Mouse (Mus musculus) ES-E14 (cell line): ENCODE measurements at regions not wholly inside any gene's neighbourhood (a gene's known extent, or its start where the extent isn't known, plus 50 kb on each side); places are given as distances from the start of the nearest gene placed in this dataset.

Experiments used
- DNase-seq: peaks from one replicate; pipeline ENCODE4 v3.0.0-alpha.2; 2013; ENCODE audit warnings: low read depth, low spot score
- H3K27ac ChIP-seq: 2 replicates; pipeline ENCODE4 v1.5.1; 2012; ENCODE audit warnings: low read depth, mild to moderate bottlenecking, low read length, moderate library complexity, mixed read lengths; ENCODE audit not compliant: poor library complexity, insufficient read depth, severe bottlenecking
- H3K36me3 ChIP-seq: 2 replicates; pipeline ENCODE4 v1.6.1; 2012; ENCODE audit warnings: mild to moderate bottlenecking, low read length, moderate library complexity, mixed read lengths; ENCODE audit not compliant: control insufficient read depth, poor library complexity, insufficient read depth, severe bottlenecking
- H3K4me1 ChIP-seq, 2 experiments: fragments of 150-350 bp in 1 of 2; sonication (generic) in 1 of 2; 2 replicates each; pipeline ENCODE4 v1.6.1; 2012; ENCODE audit warnings: low read length in 2 of 2, mild to moderate bottlenecking in 1 of 2, mixed read lengths in 1 of 2; ENCODE audit not compliant: control insufficient read depth in 2 of 2, insufficient read depth in 2 of 2, poor library complexity in 1 of 2
- H3K4me3 ChIP-seq, 2 experiments: fragments of 150-350 bp in 1 of 2; sonication (generic) in 1 of 2; 2 replicates each; pipeline ENCODE4 v1.5.1; 2012; ENCODE audit warnings: low read length in 2 of 2, low read depth in 1 of 2, mild to moderate bottlenecking in 1 of 2, mixed read lengths in 1 of 2; ENCODE audit not compliant: insufficient read depth in 1 of 2, poor library complexity in 1 of 2, severe bottlenecking in 1 of 2
- H3K9ac ChIP-seq: 2 replicates; pipeline ENCODE4 v1.6.1; 2012; ENCODE audit warnings: low read depth, mild to moderate bottlenecking, low read length, mixed read lengths; ENCODE audit not compliant: poor library complexity, insufficient read depth, severe bottlenecking
- H3K9me3 ChIP-seq: fragments of 150-350 bp; sonication (generic); 2 replicates; pipeline ENCODE4 v1.6.1; 2012; ENCODE audit warnings: low read depth, mild to moderate bottlenecking, low read length; ENCODE audit not compliant: control insufficient read depth, insufficient read depth
- CHD2 ChIP-seq: IDR thresholded peaks from 2 replicates; pipeline ENCODE4 v1.6.1; 2014; ENCODE audit warnings: mild to moderate bottlenecking, low read depth, low read length, inconsistent platforms
- HCFC1 ChIP-seq: IDR thresholded peaks from 2 replicates; pipeline ENCODE4 v1.6.1; 2012; ENCODE audit warnings: low read length, inconsistent platforms, borderline replicate concordance; ENCODE audit not compliant: insufficient read depth
- MAFK ChIP-seq: IDR thresholded peaks from 2 replicates; pipeline ENCODE4 v1.6.1; 2014; ENCODE audit warnings: mild to moderate bottlenecking, low read depth, low read length, inconsistent platforms; ENCODE audit not compliant: insufficient read depth
- ZC3H11A ChIP-seq: IDR thresholded peaks from 2 replicates; pipeline ENCODE4 v1.6.1; 2012; ENCODE audit warnings: low read depth, mild to moderate bottlenecking, inconsistent platforms, low read length, borderline replicate concordance
- ZNF384 ChIP-seq: IDR thresholded peaks from 2 replicates; pipeline ENCODE4 v1.6.1; 2012; ENCODE audit warnings: low read depth, low read length, inconsistent platforms
- in situ Hi-C, 2 experiments: fragments of 600-800 bp; cut with MboI; formaldehyde crosslinking; loops; one replicate each; pipeline ENCODE4 v1.15.1; 2025; ENCODE audit warnings: low sequenced_read_pairs in 2 of 2, inconsistent platforms in 1 of 2; ENCODE audit not compliant: unreplicated experiment in 2 of 2

- Histone ChIP-seq H3K36me3 (no peaks in the 10 kb centered on the region), H3K9me3 (no peaks in the 10 kb centered on the region), H3K27ac (no peak overlapping the region), H3K4me1 (peaks cover 0 to 2% of the 10 kb centered on the region in 2 experiments; a peak in 1 of 4 replicates), H3K4me3 (no peak overlapping the region), H3K9ac (no peak overlapping the region)
- no peak for DNase-seq
- TF ChIP-seq HCFC1 (no peak), ZNF384 (no peak), ZC3H11A (no peak), MAFK (no peak), CHD2 (no peak)
- in situ Hi-C loops: no loop called here
These were observed 158.9 kb downstream of the Cartpt start for GRCm38 (mm10) chr13:99741981-99742380.

- H3K9me3 ChIP-seq: no peaks in the 10 kb centered on the region
- no peaks in the 10 kb centered on the region for H3K36me3 ChIP-seq
- TF ChIP-seq HCFC1 (no peak), MAFK (no peak), CHD2 (no peak), ZNF384 (no peak), ZC3H11A (no peak)
- H3K9ac ChIP-seq: no peak overlapping the region
- H3K27ac ChIP-seq: no peak overlapping the region
- H3K4me3 ChIP-seq: no peak overlapping the region
- no peaks in the 10 kb centered on the region for H3K4me1 ChIP-seq
- no peak for DNase-seq
- in situ Hi-C loops: no loop called here
These were observed 161.5 kb downstream of the Cartpt start for GRCm38 (mm10) chr13:99739420-99739819.

- in situ Hi-C loops: no loop called here
These were observed 163.6 kb downstream of the Cartpt start for GRCm38 (mm10) chr13:99737271-99737670.

GRCm38 (mm10) chr13:99729145-99729544 lies 171.7 kb downstream of the Cartpt start:
- in situ Hi-C loops: no loop called here
- no peak for TF ChIP-seq HCFC1
- no peak for TF ChIP-seq ZC3H11A
- no peak for TF ChIP-seq ZNF384
- TF ChIP-seq CHD2: no peak
- TF ChIP-seq MAFK: no peak
- no peak for DNase-seq
- H3K9ac ChIP-seq: no peak overlapping the region
- no peak overlapping the region for H3K27ac ChIP-seq
- no peaks in the 10 kb centered on the region for H3K36me3 ChIP-seq
- no peaks in the 10 kb centered on the region for H3K9me3 ChIP-seq
- no peaks in the 10 kb centered on the region for H3K4me1 ChIP-seq
- no peak overlapping the region for H3K4me3 ChIP-seq

More at GRCm38 (mm10) chr13:99737271-99737670, 163.6 kb downstream of the Cartpt start:
- no peak overlapping the region for H3K4me3 ChIP-seq
- H3K9me3 ChIP-seq: no peaks in the 10 kb centered on the region
- no peak for DNase-seq
- H3K36me3 ChIP-seq: no peaks in the 10 kb centered on the region
- H3K4me1 ChIP-seq: no peaks in the 10 kb centered on the region
- TF ChIP-seq ZNF384 (no peak), ZC3H11A (no peak), CHD2 (no peak), MAFK (no peak), HCFC1 (no peak)
- no peak overlapping the region for H3K9ac ChIP-seq
- H3K27ac ChIP-seq: no peak overlapping the region

GRCm38 (mm10) chr13:99724245-99724644 lies 176.6 kb downstream of the Cartpt start:
- no peak overlapping the region for H3K27ac ChIP-seq
- H3K4me3 ChIP-seq: no peak overlapping the region
- no peak for DNase-seq
- H3K9ac ChIP-seq: no peak overlapping the region
- TF ChIP-seq MAFK (no peak), ZNF384 (no peak), HCFC1 (no peak), CHD2 (no peak), ZC3H11A (no peak)
- no peaks in the 10 kb centered on the region for H3K9me3 ChIP-seq
- in situ Hi-C loops: no loop called here
- no peaks in the 10 kb centered on the region for H3K36me3 ChIP-seq
- H3K4me1 ChIP-seq: no peaks in the 10 kb centered on the region
